Mouse (Mus musculus) intestine, embryonic 15.5 days (tissue): ENCODE results near the gene Akap10. TPM values are rescaled to one million over a fixed set of nuclear protein-coding genes. Genes with fewer than 3 reads are reported as not detected.
"Not testable (repeated sequence)": the region's sequence is repeated elsewhere in the genome, so short reads cannot be mapped to it uniquely, and the experiment has no call there.

Experiments
- ATAC-seq: fragments of 200-750 bp; cut with Nextera tagmentation; 2 replicates; pipeline ENCODE4 v1.8.0; 2017; ENCODE audit warnings: moderate TSS enrichment, moderate library complexity
- H3K27ac ChIP-seq: fragments of 300-500 bp; sonication (generic); 2 replicates; pipeline ENCODE4 v1.5.1; 2015; ENCODE audit warnings: mild to moderate bottlenecking, inconsistent platforms
- H3K27me3 ChIP-seq: fragments of 300-500 bp; sonication (generic); replicated peaks from 2 replicates; pipeline ENCODE4 v1.6.1; 2015; ENCODE audit warnings: inconsistent platforms
- H3K36me3 ChIP-seq: fragments of 300-500 bp; sonication (generic); 2 replicates; pipeline ENCODE4 v1.6.1; 2015; ENCODE audit warnings: inconsistent platforms
- H3K4me1 ChIP-seq: fragments of 300-500 bp; sonication (generic); replicated peaks from 2 replicates; pipeline ENCODE4 v1.6.1; 2015; ENCODE audit warnings: inconsistent platforms
- H3K4me2 ChIP-seq: fragments of 300-500 bp; sonication (generic); replicated peaks from 2 replicates; pipeline ENCODE4 v1.6.1; 2015; ENCODE audit warnings: mild to moderate bottlenecking, inconsistent platforms
- H3K4me3 ChIP-seq: fragments of 300-500 bp; sonication (generic); replicated peaks from 2 replicates; pipeline ENCODE4 v1.5.1; 2015; ENCODE audit warnings: inconsistent platforms
- H3K9ac ChIP-seq: fragments of 300-500 bp; sonication (generic); 2 replicates; pipeline ENCODE4 v1.6.1; 2015; ENCODE audit warnings: inconsistent platforms
- H3K9me3 ChIP-seq: fragments of 300-500 bp; sonication (generic); 2 replicates; pipeline ENCODE4 v1.6.1; 2016; ENCODE audit warnings: inconsistent platforms
- WGBS: fragments of 180-500 bp; shearing (Covaris S2); methylation state at CpG from one replicate; pipeline ENCODE4 v1.1.7; 2015; 5-methylcytosine and 5-hydroxymethylcytosine counted together
- polyA plus RNA-seq: library from polyadenylated mRNA; unstranded; fragments of >200 nt; fragmentation: Nextera tagmentation; extraction: Ambion mirVana; gene quantifications from 2 replicates; pipeline ENCODE4 v1.2.1, GENCODE M21; 2015

Akap10 gene
- 14.3 and 16.3 TPM in 2 replicates for polyA plus RNA-seq

GRCm38 (mm10) chr11:61930098-61930517 is at the start of gene Akap10:
Gene Akap10 (minus strand): TSS chr11:61930252.
- peak within 1 kb of the TSS; percentile 98 for H3K4me3 ChIP-seq
- H3K4me2 ChIP-seq = peak within 1 kb of the TSS; percentile 80
- no peaks in the 10 kb centered on the region for H3K9me3 ChIP-seq
- peak within 1 kb of the TSS; percentile 98 for H3K27ac ChIP-seq
- 0% methylated on average over 42 of the region's 43 CpGs for WGBS
- H3K9ac ChIP-seq = peak within 1 kb of the TSS; percentile 92
- H3K36me3 ChIP-seq = no peaks in the 10 kb centered on the region
- peak; percentile 96 for ATAC-seq
- H3K4me1 ChIP-seq = peaks cover 4% of the 10 kb centered on the region; the same call in 1 of the 2 replicates
- no peaks in the 10 kb centered on the region for H3K27me3 ChIP-seq

- Histone ChIP-seq H3K9me3 (no peaks in the 10 kb centered on the region), H3K4me1 (no peaks in the 10 kb centered on the region), H3K4me2 (no peak overlapping the region), H3K27ac (no peak overlapping the region), H3K27me3 (no peaks in the 10 kb centered on the region), H3K4me3 (no peak overlapping the region), H3K36me3 (no peaks in the 10 kb centered on the region), H3K9ac (no peak overlapping the region)
- ATAC-seq = peak; percentile 36; the same call in 1 of the 2 replicates
- 89% methylated on average over 1 of the region's 1 CpGs for WGBS
These were observed 45.7 kb upstream of the Akap10 start for GRCm38 (mm10) chr11:61975783-61976182.

GRCm38 (mm10) chr11:61974106-61974707 is 44.2 kb upstream of the Akap10 start:
- WGBS = 50% methylated on average over 13 of the region's 13 CpGs
- no peak overlapping the region for H3K4me3 ChIP-seq
- ATAC-seq = no peak
- H3K4me1 ChIP-seq = no peaks in the 10 kb centered on the region
- H3K27me3 ChIP-seq = no peaks in the 10 kb centered on the region
- no peak overlapping the region for H3K9ac ChIP-seq
- H3K27ac ChIP-seq = no peak overlapping the region
- H3K4me2 ChIP-seq = no peak overlapping the region
- H3K9me3 ChIP-seq = no peaks in the 10 kb centered on the region
- H3K36me3 ChIP-seq = no peaks in the 10 kb centered on the region

- Histone ChIP-seq H3K36me3 (no peaks in the 10 kb centered on the region), H3K4me2 (no peak overlapping the region), H3K27me3 (no peaks in the 10 kb centered on the region), H3K9ac (no peak overlapping the region), H3K9me3 (no peaks in the 10 kb centered on the region), H3K4me3 (no peak overlapping the region), H3K4me1 (no peaks in the 10 kb centered on the region), H3K27ac (no peak overlapping the region)
- no peak for ATAC-seq
- WGBS = 47% methylated on average over 7 of the region's 7 CpGs
These were observed 41.6 kb upstream of the Akap10 start for GRCm38 (mm10) chr11:61971441-61972221.

GRCm38 (mm10) chr11:61970901-61971300 is 40.8 kb upstream of the Akap10 start:
- no peak for ATAC-seq
- H3K36me3 ChIP-seq = no peaks in the 10 kb centered on the region
- H3K4me3 ChIP-seq = no peak overlapping the region
- no peaks in the 10 kb centered on the region for H3K9me3 ChIP-seq
- no peaks in the 10 kb centered on the region for H3K4me1 ChIP-seq
- H3K9ac ChIP-seq = no peak overlapping the region
- 54% methylated on average over 5 of the region's 5 CpGs for WGBS
- H3K27me3 ChIP-seq = no peaks in the 10 kb centered on the region
- H3K27ac ChIP-seq = no peak overlapping the region
- no peak overlapping the region for H3K4me2 ChIP-seq

- no peaks in the 10 kb centered on the region for H3K27me3 ChIP-seq
- no peak overlapping the region for H3K4me3 ChIP-seq
- no peaks in the 10 kb centered on the region for H3K9me3 ChIP-seq
- no peak for ATAC-seq
- 88% methylated on average over 2 of the region's 2 CpGs for WGBS
- no peaks in the 10 kb centered on the region for H3K4me1 ChIP-seq
- no peaks in the 10 kb centered on the region for H3K36me3 ChIP-seq
- no peak overlapping the region for H3K9ac ChIP-seq
- H3K27ac ChIP-seq = no peak overlapping the region
- H3K4me2 ChIP-seq = no peak overlapping the region
These were observed 38.8 kb upstream of the Akap10 start for GRCm38 (mm10) chr11:61968875-61969274.

GRCm38 (mm10) chr11:61967034-61967433 is 37.0 kb upstream of the Akap10 start:
- WGBS = 86% methylated on average over 8 of the region's 8 CpGs
- Histone ChIP-seq H3K9me3 (no peaks in the 10 kb centered on the region), H3K9ac (no peak overlapping the region), H3K4me3 (no peak overlapping the region), H3K4me2 (no peak overlapping the region), H3K27ac (no peak overlapping the region), H3K4me1 (no peaks in the 10 kb centered on the region), H3K27me3 (no peaks in the 10 kb centered on the region), H3K36me3 (no peaks in the 10 kb centered on the region)
- ATAC-seq = no peak

- no peak overlapping the region for H3K4me2 ChIP-seq
- no peak overlapping the region for H3K4me3 ChIP-seq
- no peak overlapping the region for H3K9ac ChIP-seq
- ATAC-seq = no peak
- 86% methylated on average over 5 of the region's 5 CpGs for WGBS
- no peaks in the 10 kb centered on the region for H3K36me3 ChIP-seq
- H3K9me3 ChIP-seq = no peaks in the 10 kb centered on the region
- no peaks in the 10 kb centered on the region for H3K4me1 ChIP-seq
- H3K27ac ChIP-seq = no peak overlapping the region
- H3K27me3 ChIP-seq = no peaks in the 10 kb centered on the region
These were observed 34.6 kb upstream of the Akap10 start for GRCm38 (mm10) chr11:61964611-61965010.

GRCm38 (mm10) chr11:61963193-61963592 is 33.1 kb upstream of the Akap10 start:
- WGBS = 68% methylated on average over 3 of the region's 3 CpGs
- no peak overlapping the region for H3K4me2 ChIP-seq
- ATAC-seq = no peak
- H3K4me1 ChIP-seq = no peaks in the 10 kb centered on the region
- H3K4me3 ChIP-seq = no peak overlapping the region
- H3K9me3 ChIP-seq = no peaks in the 10 kb centered on the region
- no peaks in the 10 kb centered on the region for H3K36me3 ChIP-seq
- no peak overlapping the region for H3K27ac ChIP-seq
- H3K9ac ChIP-seq = no peak overlapping the region
- H3K27me3 ChIP-seq = no peaks in the 10 kb centered on the region; the same call in 1 of the 2 replicates

GRCm38 (mm10) chr11:61962684-61963083 is 32.6 kb upstream of the Akap10 start:
- WGBS = 73% methylated on average over 6 of the region's 6 CpGs
- H3K9ac ChIP-seq = no peak overlapping the region
- ATAC-seq = no peak
- H3K9me3 ChIP-seq = no peaks in the 10 kb centered on the region
- peaks cover 2% of the 10 kb centered on the region; the same call in 1 of the 2 replicates for H3K27me3 ChIP-seq
- no peak overlapping the region for H3K4me3 ChIP-seq
- H3K27ac ChIP-seq = no peak overlapping the region
- no peak overlapping the region for H3K4me2 ChIP-seq
- H3K36me3 ChIP-seq = no peaks in the 10 kb centered on the region
- H3K4me1 ChIP-seq = no peaks in the 10 kb centered on the region

- Histone ChIP-seq H3K36me3 (no peaks in the 10 kb centered on the region), H3K4me2 (no peak overlapping the region), H3K4me3 (no peak overlapping the region), H3K27me3 (peaks cover 7% of the 10 kb centered on the region), H3K9ac (no peak overlapping the region), H3K27ac (no peak overlapping the region), H3K4me1 (peaks cover 6% of the 10 kb centered on the region; the same call in 1 of the 2 replicates), H3K9me3 (no peaks in the 10 kb centered on the region)
- no peak for ATAC-seq
- WGBS = 79% methylated on average over 2 of the region's 2 CpGs
These were observed 30.0 kb upstream of the Akap10 start for GRCm38 (mm10) chr11:61960096-61960495.

GRCm38 (mm10) chr11:61958706-61959105 is 28.7 kb upstream of the Akap10 start:
- ATAC-seq, H3K36me3 ChIP-seq, H3K4me2 ChIP-seq, H3K4me3 ChIP-seq, H3K9ac ChIP-seq, H3K9me3 ChIP-seq, H3K4me1 ChIP-seq, H3K27me3 ChIP-seq, H3K27ac ChIP-seq: not testable (repeated sequence)
- WGBS = 65% methylated on average over 6 of the region's 6 CpGs
